Mouse (Mus musculus) myocyte (in vitro differentiated cells): Measurements from ENCODE around the gene Tpp1. TPM values are rescaled to one million over a fixed set of nuclear protein-coding genes. Genes with fewer than 3 reads are reported as not detected.

ENCODE experiments used
- polyA plus RNA-seq: library from polyadenylated mRNA; unstranded; fragments of >200 nt; fragmentation: generic; extraction: Trizol; gene quantifications from one replicate; pipeline ENCODE4 v1.2.1, GENCODE M21; 2012; ENCODE audit warnings: missing spikeins

Gene Tpp1
- polyA plus RNA-seq, 1 experiment, result 40.4 TPM

Other genes starting within 250 kb of the Tpp1 start
- gene Smpd1, start 197.9 kb downstream of the Tpp1 start, polyA plus RNA-seq, result 45.5 TPM
- gene Apbb1, start 170.6 kb downstream of the Tpp1 start, polyA plus RNA-seq, result 34.3 TPM
- gene Hpx, start 152.1 kb downstream of the Tpp1 start, polyA plus RNA-seq, result 0.18 TPM
- gene Trim3, start 118.7 kb downstream of the Tpp1 start, polyA plus RNA-seq, result 42.8 TPM
- gene Timm10b, start 112.2 kb downstream of the Tpp1 start, polyA plus RNA-seq, result 154 TPM
- gene Arfip2, start 111.8 kb downstream of the Tpp1 start, polyA plus RNA-seq, result 28.4 TPM
- gene Gm45799, start 111.7 kb downstream of the Tpp1 start, polyA plus RNA-seq, result 56.6 TPM
- 0.68 TPM for gene Dnhd1, start 101.4 kb downstream of the Tpp1 start, polyA plus RNA-seq
- 250 TPM for gene Ilk, start 15.6 kb downstream of the Tpp1 start, polyA plus RNA-seq
- 15.5 TPM for gene Rrp8, start 14.8 kb downstream of the Tpp1 start, polyA plus RNA-seq
- 249 TPM for gene Taf10, start 7.9 kb downstream of the Tpp1 start, polyA plus RNA-seq
- gene Dchs1, start 35.4 kb upstream of the Tpp1 start, polyA plus RNA-seq, result 0.49 TPM
- 346 TPM for gene Mrpl17, start 58.9 kb upstream of the Tpp1 start, polyA plus RNA-seq
- gene Gm4070, start 201.7 kb upstream of the Tpp1 start, polyA plus RNA-seq, result 0.42 TPM